Mouse (Mus musculus): Measurements from ENCODE around the gene Gramd4. TPM values are rescaled to one million over a fixed set of nuclear protein-coding genes. Genes with fewer than 3 reads are reported as not detected.
A peak's percentile ranks its signal among the peaks of the same experiment; 100 is the strongest.

Gene Gramd4
- polyA plus RNA-seq, 1 experiment from 2014 or later, result 52.9 TPM

DNA sequence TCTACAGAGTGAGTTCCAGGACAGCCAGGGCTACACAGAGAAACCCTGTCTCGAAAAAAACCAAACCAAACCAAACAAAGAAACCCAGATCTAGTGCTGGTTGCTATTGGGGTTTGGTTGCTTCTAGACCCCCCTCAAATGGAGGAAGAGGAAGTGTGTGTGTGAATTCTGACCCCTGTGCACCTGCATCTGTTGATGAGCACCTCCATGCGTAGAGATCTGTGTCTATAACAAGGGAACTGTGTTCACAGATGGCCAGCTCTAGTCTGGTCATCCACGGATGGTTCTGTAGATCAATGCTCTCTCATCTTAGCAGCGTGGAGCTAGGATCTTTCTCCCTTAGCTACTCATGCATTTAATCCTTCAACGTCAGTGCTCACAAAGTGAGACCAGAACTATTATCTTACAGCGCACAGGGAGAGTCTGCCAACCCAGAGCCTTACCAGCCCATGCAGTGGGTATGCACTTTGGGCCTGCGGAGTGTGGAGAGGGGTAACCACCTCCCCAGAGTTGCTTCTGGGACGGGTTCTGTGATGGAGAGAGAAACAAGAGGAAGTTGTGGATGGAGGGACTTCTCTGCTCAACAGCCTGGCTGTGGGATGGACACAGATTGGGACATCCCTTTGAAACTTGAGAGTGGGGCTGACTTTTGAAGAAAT is 6.8 kb downstream of the Gramd4 start:
- no peak overlapping the region for H3K4me3 ChIP-seq
- H3K4me2 ChIP-seq (replicated peaks), result no peak overlapping the region
- H3K9me3 ChIP-seq, result no peaks in the 10 kb centered on the region
- H3K27me3 ChIP-seq, result no peaks in the 10 kb centered on the region
- no peak for ATAC-seq (replicated peaks)
- no peak overlapping the region for H3K9ac ChIP-seq (replicated peaks)
- no peak overlapping the region for H3K27ac ChIP-seq (replicated peaks)
- 90% methylated on average over 8 of the region's 8 CpGs for WGBS
- H3K4me1 ChIP-seq, result peaks cover 67% of the 10 kb centered on the region
- no peaks in the 10 kb centered on the region; the same call in 1 of the 2 replicates for H3K36me3 ChIP-seq

DNA sequence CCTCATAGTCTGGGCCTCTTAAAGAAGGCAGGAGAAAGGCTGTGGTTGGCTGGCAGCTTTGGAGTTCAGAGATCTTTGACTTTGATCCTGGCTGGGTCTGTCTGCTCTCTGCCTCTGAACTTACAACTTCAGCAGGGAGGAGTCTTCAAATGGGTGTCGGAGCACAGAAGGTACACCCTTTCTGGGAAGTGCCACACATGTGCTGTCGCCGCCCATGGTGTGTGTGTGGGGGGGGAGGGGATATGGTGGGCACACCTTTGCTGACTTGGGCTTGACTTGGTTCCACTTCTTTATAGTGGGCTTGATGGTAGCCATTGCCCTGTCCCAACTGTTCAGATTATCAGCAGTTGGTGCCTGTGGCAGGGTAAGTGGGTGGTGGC is 7.3 kb downstream of the Gramd4 start:
- H3K9me3 ChIP-seq, result no peaks in the 10 kb centered on the region
- 96% methylated on average over 3 of the region's 3 CpGs for WGBS
- H3K9ac ChIP-seq (replicated peaks), result no peak overlapping the region
- no peaks in the 10 kb centered on the region; the same call in 1 of the 2 replicates for H3K36me3 ChIP-seq
- H3K27me3 ChIP-seq, result no peaks in the 10 kb centered on the region
- no peak overlapping the region for H3K4me3 ChIP-seq
- no peak overlapping the region for H3K4me2 ChIP-seq (replicated peaks)
- ATAC-seq (replicated peaks), result no peak
- no peak overlapping the region for H3K27ac ChIP-seq (replicated peaks)
- peaks cover 67% of the 10 kb centered on the region for H3K4me1 ChIP-seq

DNA sequence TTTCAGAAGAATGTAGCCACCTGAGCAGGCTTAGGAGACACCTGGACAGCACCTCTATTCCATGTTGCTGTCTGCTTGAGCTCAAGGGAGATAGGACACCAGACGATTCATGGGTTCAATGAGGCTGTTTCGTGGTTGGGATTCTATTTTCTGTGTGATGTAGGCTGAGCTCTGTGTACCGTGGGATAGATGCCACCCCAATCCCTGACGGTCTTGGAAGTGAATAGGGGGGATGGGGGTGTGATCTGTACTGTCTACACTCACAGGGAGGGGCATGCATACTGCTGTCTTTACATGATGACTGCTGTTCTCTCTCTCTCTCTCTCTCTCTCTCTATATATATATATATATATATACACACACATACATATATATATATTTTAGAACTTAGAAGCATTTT is 7.9 kb downstream of the Gramd4 start:
- Histone ChIP-seq H3K36me3 (no peaks in the 10 kb centered on the region; the same call in 1 of the 2 replicates), H3K27ac (replicated peaks) (no peak overlapping the region), H3K27me3 (no peaks in the 10 kb centered on the region), H3K9me3 (no peaks in the 10 kb centered on the region), H3K4me1 (peaks cover 67% of the 10 kb centered on the region), H3K4me2 (replicated peaks) (no peak overlapping the region), H3K4me3 (no peak overlapping the region), H3K9ac (replicated peaks) (no peak overlapping the region)
- WGBS, result 88% methylated on average over 4 of the region's 4 CpGs
- ATAC-seq (replicated peaks), result no peak

DNA sequence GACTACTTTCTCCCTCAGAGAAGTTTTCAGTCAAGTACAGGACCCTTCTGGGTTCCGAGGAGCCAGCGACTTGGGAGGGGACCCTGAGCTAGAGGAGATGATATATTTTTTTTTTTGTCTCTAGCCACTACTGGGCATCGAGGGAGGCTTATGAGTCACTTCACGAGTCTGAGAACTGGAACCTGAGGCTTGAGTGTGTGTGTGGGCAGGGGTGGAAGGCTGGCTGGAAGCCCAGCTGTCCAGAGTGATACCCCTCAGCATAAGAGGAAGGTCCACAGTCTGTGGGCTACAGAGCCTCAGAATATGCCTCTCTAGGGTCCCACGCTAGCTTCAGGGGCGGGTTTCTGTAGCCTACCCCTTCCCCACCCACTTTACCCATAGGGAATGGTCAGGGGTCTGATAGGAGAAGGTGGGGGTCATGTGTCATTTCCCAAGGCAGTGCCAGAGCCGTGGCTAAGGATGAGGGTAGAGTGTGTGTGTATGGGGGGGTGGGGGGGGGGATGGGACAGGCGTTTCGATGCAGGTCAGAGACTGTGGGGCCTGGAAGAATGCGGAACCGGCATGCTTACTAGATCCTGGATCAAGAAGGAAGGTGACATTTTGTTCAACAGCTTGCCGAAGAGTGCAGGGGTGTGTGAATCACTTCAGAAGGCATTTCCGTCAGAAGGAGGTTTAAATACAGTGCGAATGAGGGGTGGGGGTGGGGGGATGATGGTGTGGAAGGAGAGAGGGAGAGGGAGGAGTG is 9.5 kb downstream of the Gramd4 start:
- Histone ChIP-seq H3K4me2 (replicated peaks) (no peak overlapping the region), H3K4me3 (no peak overlapping the region), H3K36me3 (no peaks in the 10 kb centered on the region; the same call in 1 of the 2 replicates), H3K4me1 (peaks cover 63% of the 10 kb centered on the region), H3K27me3 (no peaks in the 10 kb centered on the region), H3K9me3 (no peaks in the 10 kb centered on the region), H3K9ac (replicated peaks) (no peak overlapping the region), H3K27ac (replicated peaks) (no peak overlapping the region)
- WGBS, result 77% methylated on average over 14 of the region's 14 CpGs
- no peak for ATAC-seq (replicated peaks)

DNA sequence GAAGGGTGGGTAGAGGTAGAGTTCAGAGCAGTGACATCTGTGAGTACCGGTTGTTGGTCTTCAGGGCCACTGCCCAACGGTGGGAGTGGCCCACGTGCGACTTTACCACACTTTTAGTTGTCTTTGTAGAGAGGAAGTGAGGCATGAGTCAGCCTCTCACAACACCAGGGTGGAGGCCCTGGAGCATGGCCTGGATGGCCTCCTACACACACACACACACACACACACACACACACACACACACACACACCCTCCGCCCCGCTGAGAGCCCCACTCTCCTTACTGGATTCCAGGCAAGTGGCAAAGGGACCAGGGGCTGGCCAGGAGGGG is 10.1 kb downstream of the Gramd4 start:
- 77% methylated on average over 6 of the region's 6 CpGs for WGBS
- no peak for ATAC-seq (replicated peaks)
- Histone ChIP-seq H3K27me3 (no peaks in the 10 kb centered on the region), H3K4me1 (peaks cover 60% of the 10 kb centered on the region), H3K36me3 (no peaks in the 10 kb centered on the region; the same call in 1 of the 2 replicates), H3K27ac (replicated peaks) (no peak overlapping the region), H3K4me3 (no peak overlapping the region), H3K9me3 (no peaks in the 10 kb centered on the region), H3K4me2 (replicated peaks) (no peak overlapping the region), H3K9ac (replicated peaks) (no peak overlapping the region)

DNA sequence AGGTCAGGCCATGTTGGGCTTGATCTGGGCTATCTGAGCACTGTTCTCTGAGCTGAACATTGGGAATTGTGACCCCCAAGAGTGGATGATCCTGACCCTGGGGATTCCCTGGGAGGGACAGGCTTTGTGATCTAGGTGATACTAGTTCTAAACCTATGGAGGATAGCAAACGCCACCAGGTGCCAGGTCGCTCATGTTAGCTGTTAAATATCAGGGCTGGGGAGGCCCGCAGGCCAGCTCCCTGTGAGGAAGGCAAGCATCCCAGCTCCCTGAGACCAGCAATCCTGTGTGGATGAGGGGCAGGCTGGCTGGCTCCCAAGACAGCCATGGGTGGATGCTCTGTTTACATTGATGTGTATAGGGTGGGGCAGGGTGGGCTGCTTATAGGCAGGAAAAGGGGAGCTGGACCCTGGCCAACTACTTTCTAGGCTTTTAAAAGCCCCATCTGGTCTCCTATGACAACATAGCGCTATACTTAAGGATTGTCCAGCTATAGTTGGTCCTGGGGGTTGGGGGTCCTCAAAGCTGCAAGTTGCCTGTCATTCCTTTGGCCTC is 10.5 kb downstream of the Gramd4 start:
- ATAC-seq (replicated peaks), result no peak
- WGBS, result 90% methylated on average over 4 of the region's 4 CpGs
- Histone ChIP-seq H3K4me3 (no peak overlapping the region), H3K9me3 (no peaks in the 10 kb centered on the region), H3K36me3 (no peaks in the 10 kb centered on the region; the same call in 1 of the 2 replicates), H3K27me3 (no peaks in the 10 kb centered on the region), H3K27ac (replicated peaks) (no peak overlapping the region), H3K4me2 (replicated peaks) (no peak overlapping the region), H3K4me1 (peaks cover 58% of the 10 kb centered on the region), H3K9ac (replicated peaks) (no peak overlapping the region)

DNA sequence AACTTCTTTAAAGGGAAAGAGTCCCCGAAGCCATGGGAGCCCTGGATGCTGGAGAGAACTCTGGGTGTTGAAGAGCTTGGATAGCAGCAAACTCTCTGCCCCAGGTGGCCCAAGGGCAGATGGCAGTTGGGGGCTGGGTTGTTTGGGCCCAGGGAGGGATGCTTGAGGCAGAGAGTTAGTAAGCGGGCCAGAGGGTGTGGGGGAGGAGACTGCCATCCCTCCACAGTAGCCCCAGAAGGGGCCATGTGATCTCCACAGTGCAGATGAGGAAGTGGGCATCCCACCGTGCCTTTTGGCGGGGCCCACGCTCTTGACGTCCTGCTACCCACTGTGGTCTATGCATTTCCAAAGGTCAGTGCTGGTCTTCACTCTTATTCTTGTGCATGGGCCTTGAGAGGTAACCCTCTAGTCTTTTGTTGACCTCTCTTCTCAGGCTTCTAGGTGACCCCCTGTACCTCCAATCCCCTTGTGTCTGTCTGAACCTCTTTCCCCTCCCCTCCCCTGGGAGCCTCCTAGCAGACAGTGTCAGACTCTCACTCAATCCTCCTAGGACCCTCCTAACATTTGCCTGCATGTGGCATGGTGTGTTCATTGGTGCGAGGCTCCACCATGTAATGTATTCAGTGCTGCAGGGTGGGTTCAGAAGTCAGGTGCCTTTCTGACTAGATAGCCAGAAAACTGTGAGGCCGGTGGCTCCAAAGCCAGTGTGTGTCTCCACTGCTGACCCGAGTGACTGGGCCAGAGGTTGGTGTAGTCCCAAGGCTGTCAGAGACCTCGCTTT is 11.7 kb downstream of the Gramd4 start:
- peaks cover 59% of the 10 kb centered on the region for H3K4me1 ChIP-seq
- H3K27ac ChIP-seq (replicated peaks), result peak overlapping the region; percentile 71
- no peak for ATAC-seq (replicated peaks)
- no peaks in the 10 kb centered on the region; the same call in 1 of the 2 replicates for H3K36me3 ChIP-seq
- H3K27me3 ChIP-seq, result no peaks in the 10 kb centered on the region
- H3K9me3 ChIP-seq, result no peaks in the 10 kb centered on the region
- no peak overlapping the region for H3K4me2 ChIP-seq (replicated peaks)
- no peak overlapping the region for H3K4me3 ChIP-seq
- H3K9ac ChIP-seq (replicated peaks), result no peak overlapping the region
- 80% methylated on average over 10 of the region's 10 CpGs for WGBS

DNA sequence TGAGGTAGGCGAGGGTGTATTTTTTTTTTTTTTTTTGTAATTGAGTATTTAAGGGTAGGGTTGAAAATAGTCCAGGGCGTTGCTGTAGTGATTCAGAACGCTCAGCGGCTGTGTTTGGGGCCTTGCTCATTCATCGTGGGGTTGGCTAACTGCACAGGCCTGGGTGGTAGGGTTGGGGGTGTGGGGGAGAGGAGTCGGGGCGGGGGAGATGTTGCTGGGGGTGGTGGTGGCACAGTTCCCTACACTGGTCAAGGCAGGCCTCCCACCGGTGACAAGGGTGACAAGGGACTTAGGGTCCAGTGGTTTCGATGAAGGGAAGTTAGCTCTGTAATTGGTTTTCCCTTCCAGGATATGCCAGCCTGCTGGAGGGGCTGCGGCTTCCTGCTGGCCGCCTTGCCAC is 12.9 kb downstream of the Gramd4 start:
- Histone ChIP-seq H3K9ac (replicated peaks) (no peak overlapping the region), H3K27ac (replicated peaks) (peak overlapping the region; percentile 71), H3K9me3 (no peaks in the 10 kb centered on the region), H3K4me3 (no peak overlapping the region), H3K4me1 (peaks cover 59% of the 10 kb centered on the region), H3K27me3 (no peaks in the 10 kb centered on the region), H3K36me3 (no peaks in the 10 kb centered on the region; the same call in 1 of the 2 replicates), H3K4me2 (replicated peaks) (no peak overlapping the region)
- WGBS, result 12% methylated on average over 11 of the region's 11 CpGs
- ATAC-seq (replicated peaks), result peak; percentile 57; the same call in 1 of the 2 replicates

DNA sequence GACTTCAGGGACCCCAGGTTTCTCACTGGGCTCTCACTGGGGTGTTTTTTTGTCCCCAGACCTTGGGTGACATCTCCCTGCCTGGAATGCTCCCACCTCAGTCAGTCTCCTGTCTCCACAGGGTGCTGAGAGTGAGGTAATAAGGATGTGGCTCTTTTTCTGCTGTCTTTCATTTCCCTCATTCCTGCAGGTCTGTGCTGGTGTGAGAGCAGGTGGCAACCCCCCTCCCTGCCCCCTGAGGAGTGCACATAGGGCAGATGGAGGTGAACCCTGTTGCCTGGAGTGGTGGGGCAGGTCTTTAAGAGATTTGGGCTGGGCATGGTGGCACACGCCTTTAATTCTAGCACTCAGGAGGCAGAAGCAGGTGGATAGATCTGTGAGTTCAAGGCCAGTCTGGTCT is 13.7 kb downstream of the Gramd4 start:
- Histone ChIP-seq H3K27ac (replicated peaks) (peak overlapping the region; percentile 71), H3K36me3 (no peaks in the 10 kb centered on the region), H3K27me3 (no peaks in the 10 kb centered on the region), H3K9ac (replicated peaks) (no peak overlapping the region), H3K4me2 (replicated peaks) (no peak overlapping the region), H3K9me3 (no peaks in the 10 kb centered on the region), H3K4me1 (peaks cover 59% of the 10 kb centered on the region), H3K4me3 (no peak overlapping the region)
- 83% methylated on average over 1 of the region's 1 CpGs for WGBS
- no peak for ATAC-seq (replicated peaks)

DNA sequence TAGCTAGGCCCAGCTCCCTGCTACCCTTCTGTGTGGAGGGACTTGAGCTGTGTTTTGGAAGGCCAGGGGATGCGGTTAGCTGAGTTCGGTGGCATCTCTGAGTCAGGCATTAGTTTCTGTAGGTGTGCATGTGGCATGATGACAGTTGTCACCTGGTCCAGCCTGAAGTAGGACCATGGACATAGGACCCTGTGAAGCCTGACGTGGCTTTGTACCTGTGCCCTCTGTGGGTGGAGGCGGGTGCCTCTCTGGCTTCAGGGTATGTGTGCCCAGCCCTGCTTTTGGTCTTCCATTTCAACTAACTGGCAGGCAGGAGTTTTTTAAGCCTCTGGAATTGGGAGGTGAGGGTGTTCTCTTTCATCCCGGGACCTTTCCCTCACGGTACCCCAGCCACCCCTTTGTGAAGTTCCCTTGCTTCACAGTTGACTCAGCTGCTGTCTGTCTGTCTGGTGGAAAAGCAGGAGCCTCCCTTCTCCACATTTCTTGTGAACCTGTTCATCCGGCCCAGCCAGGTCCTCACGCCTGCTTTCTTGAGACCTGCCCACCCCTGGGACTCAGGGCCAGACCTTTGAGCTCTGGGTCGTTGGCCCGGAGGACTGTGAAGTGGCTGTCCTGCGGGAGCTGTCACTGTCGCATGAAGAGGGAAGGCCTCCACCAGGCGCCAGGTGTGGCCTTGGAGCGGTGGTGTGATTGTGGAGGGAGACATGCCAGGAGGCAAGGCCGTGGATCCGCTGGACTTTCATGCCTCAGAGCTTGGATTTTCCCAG is 16.9 kb downstream of the Gramd4 start:
- Histone ChIP-seq H3K27ac (replicated peaks) (no peak overlapping the region), H3K9me3 (no peaks in the 10 kb centered on the region), H3K4me3 (no peak overlapping the region), H3K4me2 (replicated peaks) (no peak overlapping the region), H3K36me3 (no peaks in the 10 kb centered on the region), H3K27me3 (no peaks in the 10 kb centered on the region), H3K4me1 (peaks cover 31% of the 10 kb centered on the region), H3K9ac (replicated peaks) (no peak overlapping the region)
- 91% methylated on average over 16 of the region's 16 CpGs for WGBS
- no peak for ATAC-seq (replicated peaks)

DNA sequence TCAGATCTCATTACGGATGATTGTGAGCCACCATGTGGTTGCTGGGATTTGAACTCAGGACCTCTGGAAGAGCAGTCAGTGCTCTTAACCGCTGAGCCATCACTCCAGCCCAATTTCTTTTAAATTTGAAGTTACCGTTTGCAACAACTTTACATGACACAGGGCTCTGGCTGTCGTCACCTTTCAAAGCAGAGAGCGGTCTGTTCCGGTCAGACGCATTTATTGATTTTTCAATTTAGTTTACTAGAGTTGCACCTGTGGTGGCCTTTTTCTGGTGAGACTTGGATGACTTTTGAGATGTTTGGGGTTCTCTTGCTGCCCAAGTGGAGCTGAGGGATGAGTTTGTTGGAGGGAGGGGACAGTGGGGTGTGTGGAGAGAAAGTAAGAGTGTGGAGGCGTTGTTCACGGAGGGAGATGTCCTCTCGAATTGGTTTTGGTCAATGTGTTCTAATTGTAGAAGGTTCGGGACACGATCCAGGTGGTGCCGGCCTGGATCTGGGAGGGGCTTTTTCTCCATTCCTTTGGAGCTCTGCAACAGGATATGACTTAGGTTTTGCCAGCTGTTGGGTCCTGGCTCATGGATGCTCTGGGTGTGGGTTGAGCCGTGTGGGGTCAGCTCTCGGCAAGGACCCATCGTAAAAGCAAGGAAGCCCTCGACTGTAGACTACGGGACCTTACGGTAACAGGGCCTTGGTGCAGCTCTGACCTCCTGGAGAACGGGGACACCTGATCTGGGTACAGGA is 18.0 kb downstream of the Gramd4 start:
- Histone ChIP-seq H3K36me3 (no peaks in the 10 kb centered on the region), H3K27ac (replicated peaks) (no peak overlapping the region), H3K4me1 (peaks cover 20% of the 10 kb centered on the region), H3K9ac (replicated peaks) (no peak overlapping the region), H3K27me3 (no peaks in the 10 kb centered on the region), H3K4me2 (replicated peaks) (no peak overlapping the region), H3K4me3 (no peak overlapping the region), H3K9me3 (no peaks in the 10 kb centered on the region)
- WGBS, result 93% methylated on average over 20 of the region's 20 CpGs
- ATAC-seq (replicated peaks), result no peak
